Mouse (Mus musculus) intestine, postnatal 0 days (tissue): Measurements from ENCODE around the gene Stx4a. TPM values are rescaled to one million over a fixed set of nuclear protein-coding genes. Genes with fewer than 3 reads are reported as not detected.
"Not testable (repeated sequence)": the region's sequence is repeated elsewhere in the genome, so short reads cannot be mapped to it uniquely, and the experiment has no call there.

Source experiments
- ATAC-seq: fragments of 200-750 bp; cut with Nextera tagmentation; 2 replicates; pipeline ENCODE4 v1.8.0; 2017; ENCODE audit warnings: mild to moderate bottlenecking, moderate TSS enrichment, moderate library complexity
- H3K27ac ChIP-seq: fragments of 300-500 bp; sonication (generic); 2 replicates; pipeline ENCODE4 v1.5.1; 2014; ENCODE audit warnings: mild to moderate bottlenecking, low read depth, low read length, moderate library complexity
- H3K27me3 ChIP-seq: fragments of 300-500 bp; sonication (generic); replicated peaks from 2 replicates; pipeline ENCODE4 v1.6.1; 2014; ENCODE audit warnings: low read length, mixed read lengths; ENCODE audit not compliant: control insufficient read depth, insufficient read depth
- H3K36me3 ChIP-seq: fragments of 300-500 bp; sonication (generic); 2 replicates; pipeline ENCODE4 v1.6.1; 2014; ENCODE audit warnings: mild to moderate bottlenecking, moderate library complexity; ENCODE audit not compliant: control insufficient read depth, insufficient read depth
- H3K4me1 ChIP-seq: fragments of 300-500 bp; sonication (generic); replicated peaks from 2 replicates; pipeline ENCODE4 v1.6.1; 2014; ENCODE audit warnings: antibody characterized with exemption, low read length, mixed read lengths; ENCODE audit not compliant: control insufficient read depth, insufficient read depth
- H3K4me2 ChIP-seq: fragments of 300-500 bp; sonication (generic); replicated peaks from 2 replicates; pipeline ENCODE4 v1.6.1; 2014; ENCODE audit warnings: low read depth, mild to moderate bottlenecking, moderate library complexity
- H3K4me3 ChIP-seq: fragments of 300-500 bp; sonication (generic); 2 replicates; pipeline ENCODE4 v1.5.1; 2014; ENCODE audit warnings: low read depth, low read length
- H3K9ac ChIP-seq: fragments of 300-500 bp; sonication (generic); 2 replicates; pipeline ENCODE4 v1.6.1; 2014; ENCODE audit warnings: mild to moderate bottlenecking, low read depth, low read length
- H3K9me3 ChIP-seq: fragments of 300-500 bp; sonication (generic); 2 replicates; pipeline ENCODE4 v1.6.1; 2016; ENCODE audit warnings: mixed run types; ENCODE audit not compliant: control insufficient read depth
- CTCF ChIP-seq: sonication (generic); IDR thresholded peaks from 2 replicates; pipeline ENCODE4 v1.5.1; 2016; ENCODE audit warnings: low read depth, mild to moderate bottlenecking, control low read depth, antibody characterized with exemption, moderate library complexity
- WGBS: fragments of 180-500 bp; shearing (Covaris S2); extraction: QIAGEN DNeasy Blood & Tissue Kit; methylation state at CpG from one replicate; pipeline ENCODE4 v1.1.7; 2014; 5-methylcytosine and 5-hydroxymethylcytosine counted together
- polyA plus RNA-seq: library from polyadenylated mRNA; unstranded; fragments of >200 nt; fragmentation: Nextera tagmentation; extraction: Ambion mirVana; gene quantifications from 2 replicates; pipeline ENCODE4 v1.2.1, GENCODE M21; 2015

Stx4a gene
- polyA plus RNA-seq, 1 experiment from 2014 or later: 38.9 TPM

DNA sequence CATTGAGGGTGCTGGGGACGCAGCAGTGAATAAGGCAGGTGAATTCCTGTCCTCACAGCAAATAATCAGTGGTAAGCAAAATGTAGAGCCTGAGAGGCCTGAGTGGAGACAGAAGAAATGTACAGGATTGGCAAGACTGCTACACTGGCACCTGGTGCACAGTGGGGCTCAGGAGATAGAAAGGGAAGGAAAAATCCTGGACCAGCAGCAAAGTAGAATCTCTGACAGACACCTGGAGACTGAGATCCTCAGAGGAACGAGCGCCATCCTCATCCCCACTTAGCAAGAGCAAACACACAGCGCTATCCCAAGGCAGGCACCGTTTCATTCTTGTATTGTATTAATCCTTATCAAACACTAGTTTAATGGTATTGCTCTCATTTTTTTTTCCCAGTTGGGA is 13.4 kb downstream of the Stx4a start:
- Histone ChIP-seq H3K27me3 (no peaks in the 10 kb centered on the region), H3K4me3 (no peak overlapping the region), H3K9me3 (no peaks in the 10 kb centered on the region), H3K27ac (no peak overlapping the region), H3K9ac (no peak overlapping the region), H3K4me2 (no peak overlapping the region), H3K4me1 (no peaks in the 10 kb centered on the region; the same call in 1 of the 2 replicates), H3K36me3 (no peaks in the 10 kb centered on the region)
- WGBS: 89% methylated on average over 5 of the region's 5 CpGs
- TF ChIP-seq CTCF: no peak
- no peak for ATAC-seq

DNA sequence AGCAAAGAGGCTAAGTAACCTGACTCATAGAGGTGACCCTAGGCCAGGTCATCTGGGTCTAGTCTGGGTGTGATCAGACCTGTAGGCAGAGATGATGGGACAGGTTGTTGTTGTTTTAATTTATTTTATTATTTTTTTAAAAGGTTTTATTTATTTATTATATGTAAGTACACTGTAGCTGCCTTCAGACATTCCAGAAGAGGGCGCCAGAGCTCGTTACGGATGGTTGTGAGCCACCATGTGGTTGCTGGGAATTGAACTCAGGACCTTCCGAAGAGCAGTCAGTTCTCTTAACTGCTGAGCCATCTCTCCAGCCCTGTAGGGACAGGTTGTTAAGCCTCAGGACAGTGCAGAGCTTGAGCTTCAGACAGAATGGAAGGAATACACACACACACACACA is 13.8 kb downstream of the Stx4a start:
- WGBS: 80% methylated on average over 4 of the region's 4 CpGs
- ATAC-seq: not testable (repeated sequence)

DNA sequence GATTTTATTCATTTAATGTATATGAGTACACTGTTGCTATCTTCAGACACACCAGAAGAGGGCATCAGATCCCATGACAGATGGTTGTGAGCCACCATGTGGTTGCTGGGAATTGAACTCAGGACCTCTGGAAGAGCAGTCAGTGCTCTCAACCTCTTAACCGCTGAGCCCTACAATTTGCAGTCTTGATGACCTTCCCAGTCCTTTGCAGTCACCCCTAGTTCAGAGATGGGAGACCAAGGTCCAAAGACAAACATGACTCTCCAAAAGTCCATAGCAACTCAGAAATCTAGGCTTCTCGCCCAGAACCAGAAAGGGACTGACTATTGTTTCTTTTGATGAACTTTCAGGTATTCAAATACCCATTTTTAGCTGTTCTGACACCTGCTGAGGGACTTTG is 15.9 kb downstream of the Stx4a start:
- 75% methylated on average over 2 of the region's 2 CpGs for WGBS

More for the DNA sequence above, 13.8 kb downstream of the Stx4a start:
- H3K27me3 ChIP-seq, H3K4me1 ChIP-seq, H3K9ac ChIP-seq, H3K4me2 ChIP-seq, H3K9me3 ChIP-seq, H3K27ac ChIP-seq, H3K4me3 ChIP-seq, H3K36me3 ChIP-seq: not testable (repeated sequence)

DNA sequence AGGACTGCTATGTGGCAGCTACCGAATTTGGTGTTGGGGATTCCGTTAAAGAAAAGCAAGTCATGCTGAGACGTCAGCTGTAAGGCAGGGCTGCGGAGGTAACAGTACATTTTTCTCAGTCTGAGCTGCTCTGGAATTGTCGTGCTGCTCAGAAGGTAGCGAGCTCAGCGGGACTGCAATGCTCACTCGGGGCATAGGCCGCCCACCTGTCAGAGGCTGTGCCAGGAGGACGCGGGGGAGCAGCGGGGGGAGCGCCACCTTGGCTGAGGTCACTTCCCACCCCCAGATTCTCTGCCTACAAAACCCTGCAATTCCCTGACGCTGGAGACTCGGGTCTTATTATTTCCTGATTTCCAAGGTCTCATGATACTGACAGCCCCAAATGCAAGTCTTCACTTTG is 16.8 kb downstream of the Stx4a start:
- Histone ChIP-seq H3K4me3 (peak overlapping the region; percentile 83), H3K4me2 (peak overlapping the region; percentile 86), H3K27me3 (no peaks in the 10 kb centered on the region), H3K9ac (peak overlapping the region; percentile 62), H3K27ac (peak overlapping the region; percentile 95), H3K4me1 (no peaks in the 10 kb centered on the region; the same call in 1 of the 2 replicates), H3K9me3 (no peaks in the 10 kb centered on the region), H3K36me3 (peaks cover 24% of the 10 kb centered on the region)
- ATAC-seq: peak; percentile 31
- TF ChIP-seq CTCF: no peak
- 5% methylated on average over 15 of the region's 15 CpGs for WGBS

More for the DNA sequence above, 15.9 kb downstream of the Stx4a start:
- not testable (repeated sequence) for H3K9me3 ChIP-seq, H3K4me1 ChIP-seq, H3K4me2 ChIP-seq, H3K27me3 ChIP-seq, H3K9ac ChIP-seq, ATAC-seq, H3K27ac ChIP-seq, H3K4me3 ChIP-seq
- peak; percentile 23 for TF ChIP-seq CTCF
- H3K36me3 ChIP-seq: peaks cover 21% of the 10 kb centered on the region

DNA sequence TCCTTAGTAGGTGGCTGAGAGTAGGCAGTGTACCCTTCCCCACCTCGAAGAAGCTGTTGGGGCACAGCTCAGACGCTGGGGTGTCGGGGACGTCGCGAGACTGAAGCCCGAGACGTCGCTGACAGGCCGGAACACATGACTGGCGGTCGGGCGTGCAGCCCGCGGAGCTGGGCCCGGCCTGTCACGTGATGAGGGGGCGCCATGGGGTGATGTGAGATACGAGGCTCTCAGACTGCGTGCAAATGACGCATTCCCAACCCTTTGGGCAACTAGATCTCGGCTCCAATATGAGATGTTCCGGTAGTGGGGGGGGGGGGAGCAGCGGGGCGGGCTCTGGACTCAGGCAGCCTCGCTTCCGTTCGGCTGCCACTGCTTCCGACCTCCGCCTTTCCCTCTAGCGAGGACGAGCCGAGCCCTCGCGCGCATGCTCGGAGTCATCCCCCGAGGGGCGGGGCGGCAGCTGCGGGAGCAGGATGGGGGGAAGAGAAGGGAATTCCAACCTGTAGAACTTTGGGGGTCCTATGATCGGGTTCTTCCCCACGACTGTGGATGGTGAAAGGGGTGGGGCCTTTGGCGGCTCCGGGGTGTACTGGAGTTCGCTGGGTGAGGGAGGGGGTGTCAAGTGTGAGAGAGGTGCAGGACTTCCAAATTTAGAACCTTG is 17.4 kb downstream of the Stx4a start:
- peak; percentile 29; the same call in 1 of the 2 replicates for TF ChIP-seq CTCF
- under 1% methylated on average over 45 of the region's 46 CpGs for WGBS
- Histone ChIP-seq H3K4me1 (no peaks in the 10 kb centered on the region; the same call in 1 of the 2 replicates), H3K27me3 (no peaks in the 10 kb centered on the region), H3K27ac (peak overlapping the region; percentile 95), H3K36me3 (peaks cover 30% of the 10 kb centered on the region), H3K4me2 (peak overlapping the region; percentile 86), H3K4me3 (peak overlapping the region; percentile 83), H3K9ac (peak overlapping the region; percentile 74), H3K9me3 (no peaks in the 10 kb centered on the region)
- ATAC-seq: peak; percentile 88

DNA sequence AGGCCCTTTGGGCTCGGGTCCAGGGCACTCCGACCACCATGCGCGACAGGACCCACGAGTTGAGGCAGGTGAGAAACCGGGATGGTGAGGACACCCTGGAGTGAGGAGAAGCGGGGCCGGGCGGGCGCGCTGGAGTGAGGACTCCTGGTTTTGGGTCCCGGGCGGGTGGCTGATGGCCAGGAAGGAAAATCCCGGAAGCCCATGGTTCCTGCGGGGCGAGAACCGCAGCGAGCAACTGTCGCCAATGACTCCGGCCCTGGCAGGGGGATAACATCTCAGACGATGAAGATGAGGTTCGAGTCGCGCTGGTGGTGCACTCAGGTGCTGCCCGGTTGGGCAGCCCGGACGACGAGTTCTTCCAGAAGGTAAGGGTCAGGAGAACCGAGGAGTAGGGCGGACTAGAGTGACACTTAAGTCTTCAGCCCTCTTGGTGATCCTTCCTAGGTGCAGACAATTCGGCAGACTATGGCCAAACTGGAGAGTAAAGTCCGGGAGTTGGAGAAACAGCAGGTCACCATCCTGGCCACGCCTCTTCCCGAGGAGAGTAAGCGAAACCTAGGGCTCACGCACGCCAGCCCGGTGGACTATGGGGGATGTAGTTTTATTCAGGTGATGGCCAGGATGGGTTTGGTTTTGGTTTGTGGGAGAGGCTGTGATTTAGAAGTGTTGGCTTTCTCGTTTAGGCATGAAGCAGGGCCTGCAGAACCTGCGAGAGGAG is 18.1 kb downstream of the Stx4a start:
- Histone ChIP-seq H3K4me1 (no peaks in the 10 kb centered on the region; the same call in 1 of the 2 replicates), H3K4me3 (peak overlapping the region; percentile 83), H3K9ac (peak overlapping the region; percentile 74), H3K27me3 (no peaks in the 10 kb centered on the region), H3K4me2 (peak overlapping the region; percentile 86), H3K9me3 (no peaks in the 10 kb centered on the region), H3K36me3 (peaks cover 36% of the 10 kb centered on the region), H3K27ac (peak overlapping the region; percentile 95)
- TF ChIP-seq CTCF: no peak
- WGBS: under 1% methylated on average over 40 of the region's 40 CpGs
- ATAC-seq: peak; percentile 62
